Mouse (Mus musculus): ENCODE measurements around the gene Amigo3.
A peak's percentile ranks its signal among the peaks of the same experiment; 100 is the strongest.

Gene Amigo3

GRCm38 (mm10) chr9:108083561-108083960 lies 30.6 kb downstream of the Amigo3 start:
- no peak for DNase-seq (ENCODE audit: low spot score)

DNA sequence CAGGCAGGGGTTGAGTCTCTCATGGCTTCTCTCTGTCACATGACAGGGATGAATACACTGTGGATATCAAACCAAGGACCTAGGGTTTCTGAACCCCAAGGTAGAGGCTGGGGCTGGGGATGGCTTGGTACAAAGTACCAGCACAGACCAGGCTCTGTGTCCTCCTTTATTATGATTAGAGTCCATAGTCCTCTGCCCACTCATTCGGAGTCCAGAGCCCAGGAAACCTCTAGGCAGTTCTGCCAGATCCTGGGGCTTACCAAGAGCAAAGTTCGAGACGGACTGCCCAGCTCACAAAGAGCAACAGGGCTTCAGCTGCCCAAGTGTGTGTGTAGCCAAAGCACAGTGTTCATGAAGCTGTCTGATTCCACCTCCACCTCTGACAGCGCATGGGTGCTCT lies 32.3 kb downstream of the Amigo3 start:
- DNase-seq (ENCODE audit: low spot score), result no peak

GRCm38 (mm10) chr9:108090611-108091120 lies 37.7 kb downstream of the Amigo3 start:
- DNase-seq (ENCODE audit: low spot score), result no peak

DNA sequence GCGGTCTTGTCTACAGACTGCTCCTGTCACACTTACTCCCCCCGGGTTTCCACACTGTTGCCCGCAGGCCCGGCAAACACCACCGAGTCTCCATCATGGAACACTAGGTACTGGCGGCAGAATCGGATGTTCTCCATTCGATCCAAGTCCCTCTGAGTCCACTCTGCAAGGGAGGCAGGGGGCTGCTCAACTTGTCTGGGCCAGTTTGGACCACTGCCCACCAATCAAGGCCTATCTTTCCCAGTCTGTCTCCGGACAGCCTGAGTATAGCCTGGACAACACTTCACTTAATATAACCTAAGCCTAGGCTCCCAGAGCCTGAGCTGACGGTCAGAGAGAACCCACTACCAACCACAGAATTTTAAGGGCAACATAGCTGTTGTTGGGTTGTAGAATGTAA lies 40.6 kb downstream of the Amigo3 start:
- no peak for DNase-seq (ENCODE audit: low spot score)

- DNase-seq (ENCODE audit: low spot score), result peak; percentile 92
These were observed 41.4 kb downstream of the Amigo3 start, which contains the start of gene Apeh for GRCm38 (mm10) chr9:108094184-108094941. Gene Apeh (minus strand): TSS chr9:108094606.

DNA sequence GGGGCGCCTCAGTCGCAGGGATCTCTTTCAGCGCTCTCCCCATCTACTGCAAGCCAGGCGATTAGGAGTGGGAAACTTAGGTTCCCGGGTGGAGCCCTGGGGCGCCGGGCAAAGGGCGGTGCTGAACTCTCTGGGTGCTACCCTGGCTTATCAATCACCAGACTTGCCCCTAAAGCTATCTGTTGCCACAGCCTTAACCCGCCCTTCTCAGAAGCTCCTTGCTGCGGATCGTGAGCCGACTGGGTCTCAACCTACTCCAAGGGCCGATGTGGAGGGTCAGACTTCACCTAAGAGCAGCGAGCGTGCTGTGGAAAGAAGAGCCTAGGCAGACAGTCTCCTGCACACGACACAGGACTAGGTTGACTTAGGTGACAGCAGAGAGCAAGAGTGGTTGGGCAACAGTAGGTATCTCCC lies 42.0 kb downstream of the Amigo3 start:
- no peak for DNase-seq (ENCODE audit: low spot score)

GRCm38 (mm10) chr9:108095518-108095917 lies 42.6 kb downstream of the Amigo3 start:
- DNase-seq (ENCODE audit: low spot score), result peak; percentile 54

- DNase-seq (ENCODE audit: low spot score), result no peak
These were observed 43.2 kb downstream of the Amigo3 start for GRCm38 (mm10) chr9:108095949-108096712.

DNA sequence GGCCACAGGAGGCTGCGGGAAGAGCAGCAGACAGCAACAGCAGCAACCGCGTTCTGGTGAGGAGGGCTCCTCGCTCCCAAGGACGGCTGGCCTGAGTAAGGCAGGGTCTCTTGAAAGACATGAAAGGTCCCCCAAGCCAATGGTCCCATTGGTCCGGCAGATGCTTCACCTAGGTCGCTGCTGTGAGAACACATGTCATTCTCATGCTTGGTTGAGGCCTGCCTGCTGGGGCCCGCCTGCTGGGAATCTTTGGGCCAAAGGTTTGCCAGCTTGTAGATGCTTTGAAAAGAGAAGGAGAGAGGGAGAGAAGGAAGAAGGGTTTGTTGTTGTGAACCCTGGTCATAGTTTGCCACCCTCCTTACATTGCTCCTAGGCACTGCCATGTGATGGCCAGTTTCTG lies 46.7 kb downstream of the Amigo3 start:
- no peak for DNase-seq (ENCODE audit: low spot score)

DNA sequence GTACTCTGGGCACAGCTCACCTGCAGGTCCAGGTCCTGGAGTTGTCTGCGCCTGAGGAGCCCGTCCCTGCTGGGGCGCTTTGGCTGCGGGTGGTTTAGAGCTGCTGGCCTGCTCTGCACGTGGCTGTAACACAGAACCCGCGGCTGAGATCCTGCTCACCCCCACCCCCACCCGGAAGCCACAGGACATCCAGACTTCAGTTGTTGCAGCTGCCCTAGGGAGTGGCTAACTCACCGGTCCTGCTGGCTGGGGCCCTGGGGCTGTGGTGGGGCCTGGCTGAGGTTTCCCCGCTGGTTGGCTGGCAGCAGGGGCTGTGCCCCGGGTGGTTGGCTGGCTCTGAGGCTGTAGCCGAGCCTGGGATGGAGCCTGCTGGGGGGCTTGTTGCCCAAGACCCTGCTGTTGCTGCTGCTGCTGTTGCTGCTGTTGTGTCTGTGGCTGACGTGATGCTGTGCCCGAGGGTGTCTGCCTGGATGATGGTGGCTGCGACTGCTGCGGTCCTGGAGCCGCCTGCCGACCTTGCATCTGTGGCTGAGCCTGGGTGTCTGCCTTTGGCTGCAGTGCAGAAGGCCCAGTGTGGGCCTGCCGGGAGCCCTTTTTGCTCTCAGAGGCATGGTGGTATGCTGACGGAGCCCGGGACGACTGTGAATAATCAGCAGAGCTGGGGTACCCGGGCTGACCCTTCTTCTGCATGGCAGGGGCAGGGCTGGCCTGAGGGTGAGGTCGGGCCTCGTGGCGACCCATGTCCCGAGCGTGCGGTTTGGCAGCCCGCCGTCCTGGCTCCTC lies 52.0 kb downstream of the Amigo3 start:
- DNase-seq (ENCODE audit: low spot score), result no peak
